Mouse (Mus musculus): ENCODE measurements at regions not wholly inside any gene's neighbourhood (a gene's known extent, or its start where the extent isn't known, plus 50 kb on each side); places are given as distances from the start of the nearest gene placed in this dataset.

DNA sequence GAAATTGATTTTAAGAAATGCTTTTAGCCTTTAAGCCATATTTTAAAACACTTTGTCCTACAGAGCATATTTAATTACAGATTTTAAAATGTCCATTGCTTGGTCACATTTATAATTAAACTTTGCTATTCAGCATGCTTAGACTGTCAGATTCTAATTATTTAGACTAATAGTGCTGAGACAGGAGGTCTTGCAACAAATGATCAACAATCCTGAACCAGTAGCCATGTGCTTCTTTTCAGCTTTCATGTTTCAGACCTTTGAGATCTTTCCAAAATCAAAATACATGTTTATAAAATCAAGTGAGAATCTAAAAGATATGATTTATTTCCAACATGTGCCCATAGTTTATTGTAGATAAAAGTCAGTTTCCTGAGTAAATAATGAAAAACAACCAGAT, 371.0 kb downstream of the Slco4c1 start:
- no peaks in the 10 kb centered on the region for H3K4me1 ChIP-seq (ENCODE audit: insufficient read depth, low read depth, low read length)
- no peak overlapping the region for H3K4me3 ChIP-seq (ENCODE audit: low read depth, low read length)
- H3K36me3 ChIP-seq (ENCODE audit: insufficient read depth, low read length): no peaks in the 10 kb centered on the region
- no peak overlapping the region for H3K4me2 ChIP-seq (replicated peaks; ENCODE audit: low read depth, low read length)
- H3K27ac ChIP-seq (ENCODE audit: low read length): no peak overlapping the region
- DNase-seq (ENCODE audit: low spot score) (no peak), ATAC-seq (no peak)
- H3K9ac ChIP-seq (replicated peaks; ENCODE audit: low read depth): no peak overlapping the region
- TF ChIP-seq EP300 (IDR thresholded peaks at IDR 0.05): no peak
- no peak for TF ChIP-seq CTCF (IDR thresholded peaks at IDR 0.05)
- H3K27me3 ChIP-seq (replicated peaks; ENCODE audit: insufficient read depth, low read length): no peaks in the 10 kb centered on the region
- H3K9me3 ChIP-seq (ENCODE audit: low read length): no peaks in the 10 kb centered on the region

GRCm38 (mm10) chr1:96482816-96483215, 389.2 kb downstream of the Slco4c1 start:
- Histone ChIP-seq H3K9ac (replicated peaks; ENCODE audit: low read depth) (no peak overlapping the region), H3K27me3 (replicated peaks; ENCODE audit: insufficient read depth, low read length) (no peaks in the 10 kb centered on the region), H3K4me2 (replicated peaks; ENCODE audit: low read depth, low read length) (no peak overlapping the region), H3K4me1 (ENCODE audit: insufficient read depth, low read depth, low read length) (no peaks in the 10 kb centered on the region), H3K9me3 (ENCODE audit: low read length) (no peaks in the 10 kb centered on the region), H3K27ac (ENCODE audit: low read length) (no peak overlapping the region), H3K36me3 (ENCODE audit: insufficient read depth, low read length) (no peaks in the 10 kb centered on the region), H3K4me3 (ENCODE audit: low read depth, low read length) (no peak overlapping the region)
- ATAC-seq (no peak), DNase-seq (ENCODE audit: low spot score) (no peak)
- TF ChIP-seq CTCF (IDR thresholded peaks at IDR 0.05) (no peak), EP300 (IDR thresholded peaks at IDR 0.05) (no peak)
- 91% methylated on average over 1 of the region's 1 CpGs for WGBS

GRCm38 (mm10) chr1:96450852-96451251, 421.1 kb downstream of the Slco4c1 start:
- H3K9ac ChIP-seq (replicated peaks; ENCODE audit: low read depth): no peak overlapping the region
- H3K9me3 ChIP-seq (ENCODE audit: low read length): no peaks in the 10 kb centered on the region
- H3K27ac ChIP-seq (ENCODE audit: low read length): no peak overlapping the region
- no peaks in the 10 kb centered on the region for H3K27me3 ChIP-seq (replicated peaks; ENCODE audit: insufficient read depth, low read length)
- H3K36me3 ChIP-seq (ENCODE audit: insufficient read depth, low read length): no peaks in the 10 kb centered on the region
- H3K4me2 ChIP-seq (replicated peaks; ENCODE audit: low read depth, low read length): no peak overlapping the region
- TF ChIP-seq EP300 (IDR thresholded peaks at IDR 0.05): no peak
- TF ChIP-seq CTCF (IDR thresholded peaks at IDR 0.05): no peak
- WGBS: 35% methylated on average over 1 of the region's 1 CpGs
- DNase-seq (ENCODE audit: low spot score): no peak
- H3K4me3 ChIP-seq (ENCODE audit: low read depth, low read length): no peak overlapping the region
- no peaks in the 10 kb centered on the region for H3K4me1 ChIP-seq (ENCODE audit: insufficient read depth, low read depth, low read length)
- no peak for ATAC-seq

DNA sequence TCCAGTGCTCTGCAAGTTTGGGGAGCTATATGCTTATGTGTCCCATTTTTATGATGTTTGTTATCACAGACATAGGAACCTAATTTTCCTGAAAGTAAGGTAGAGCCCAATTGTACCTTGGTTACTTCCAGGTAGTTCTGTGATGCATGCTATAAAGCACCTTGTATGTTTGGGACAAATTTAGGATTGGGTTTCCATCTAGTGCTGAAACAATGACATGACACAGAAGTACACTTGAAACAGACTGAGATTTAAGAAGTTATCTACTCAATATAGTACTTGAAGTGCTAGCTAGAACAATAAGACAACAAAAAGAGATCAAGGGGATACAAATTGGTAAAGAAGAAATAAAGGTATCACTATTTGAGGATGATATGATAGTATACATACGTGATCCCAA, 426.8 kb downstream of the Slco4c1 start:
- Histone ChIP-seq H3K27ac (ENCODE audit: low read length) (no peak overlapping the region), H3K27me3 (replicated peaks; ENCODE audit: insufficient read depth, low read length) (no peaks in the 10 kb centered on the region), H3K4me2 (replicated peaks; ENCODE audit: low read depth, low read length) (no peak overlapping the region), H3K36me3 (ENCODE audit: insufficient read depth, low read length) (no peaks in the 10 kb centered on the region), H3K4me1 (ENCODE audit: insufficient read depth, low read depth, low read length) (no peaks in the 10 kb centered on the region), H3K9ac (replicated peaks; ENCODE audit: low read depth) (no peak overlapping the region), H3K9me3 (ENCODE audit: low read length) (no peaks in the 10 kb centered on the region), H3K4me3 (ENCODE audit: low read depth, low read length) (no peak overlapping the region)
- 90% methylated on average over 1 of the region's 1 CpGs for WGBS
- DNase-seq (ENCODE audit: low spot score) (no peak), ATAC-seq (no peak)
- TF ChIP-seq CTCF (IDR thresholded peaks at IDR 0.05) (no peak), EP300 (IDR thresholded peaks at IDR 0.05) (no peak)

DNA sequence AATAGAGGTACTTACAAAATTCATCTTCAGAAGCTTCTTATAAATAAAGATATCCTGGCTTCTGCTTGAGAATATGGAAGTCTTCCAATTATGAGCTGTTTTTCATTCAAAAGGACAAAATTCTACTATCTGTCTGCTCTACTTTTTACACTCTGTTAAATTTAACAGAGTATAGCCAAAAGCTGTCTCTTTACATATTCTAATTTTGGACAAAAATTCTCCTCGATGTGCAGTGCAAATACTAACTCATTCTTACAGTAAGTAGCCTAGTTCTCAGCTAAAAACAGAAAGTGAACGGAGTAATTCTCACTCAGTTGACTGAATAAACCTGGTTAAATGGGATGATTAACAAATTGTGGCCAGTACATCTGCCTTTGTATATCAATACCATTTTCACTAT, 438.9 kb downstream of the Slco4c1 start:
- no peak for DNase-seq (ENCODE audit: low spot score)
- no peaks in the 10 kb centered on the region for H3K9me3 ChIP-seq (ENCODE audit: low read length)
- no peak overlapping the region for H3K9ac ChIP-seq (replicated peaks; ENCODE audit: low read depth)
- 62% methylated on average over 2 of the region's 2 CpGs for WGBS
- H3K4me1 ChIP-seq (ENCODE audit: insufficient read depth, low read depth, low read length): no peaks in the 10 kb centered on the region
- TF ChIP-seq CTCF (IDR thresholded peaks at IDR 0.05) (no peak), EP300 (IDR thresholded peaks at IDR 0.05) (no peak)
- no peaks in the 10 kb centered on the region for H3K36me3 ChIP-seq (ENCODE audit: insufficient read depth, low read length)
- H3K27ac ChIP-seq (ENCODE audit: low read length): no peak overlapping the region
- H3K4me3 ChIP-seq (ENCODE audit: low read depth, low read length): no peak overlapping the region
- H3K4me2 ChIP-seq (replicated peaks; ENCODE audit: low read depth, low read length): no peak overlapping the region
- no peak for ATAC-seq
- H3K27me3 ChIP-seq (replicated peaks; ENCODE audit: insufficient read depth, low read length): no peaks in the 10 kb centered on the region

DNA sequence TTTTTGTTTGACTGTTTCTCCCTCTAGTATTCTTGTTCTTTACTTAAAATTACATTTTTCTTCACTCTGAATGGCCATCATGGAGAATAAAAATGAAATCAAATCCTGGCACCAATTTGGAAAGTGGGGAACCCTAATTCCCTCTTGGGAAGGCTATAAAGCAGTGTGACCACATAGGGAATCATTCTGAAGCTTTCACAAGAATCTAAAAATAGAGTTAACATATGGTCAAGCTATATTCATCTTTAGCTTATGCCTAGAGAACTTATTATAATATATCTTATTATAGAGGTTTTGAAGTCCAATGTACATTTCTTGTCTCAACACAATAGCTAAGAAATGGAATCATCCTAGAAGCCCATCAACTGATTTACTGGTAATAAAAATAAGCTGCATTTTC, 448.5 kb downstream of the Slco4c1 start:
- Histone ChIP-seq H3K27ac (ENCODE audit: low read length) (no peak overlapping the region), H3K4me1 (ENCODE audit: insufficient read depth, low read depth, low read length) (no peaks in the 10 kb centered on the region)
- TF ChIP-seq CTCF (IDR thresholded peaks at IDR 0.05) (no peak), EP300 (IDR thresholded peaks at IDR 0.05) (no peak)

DNA sequence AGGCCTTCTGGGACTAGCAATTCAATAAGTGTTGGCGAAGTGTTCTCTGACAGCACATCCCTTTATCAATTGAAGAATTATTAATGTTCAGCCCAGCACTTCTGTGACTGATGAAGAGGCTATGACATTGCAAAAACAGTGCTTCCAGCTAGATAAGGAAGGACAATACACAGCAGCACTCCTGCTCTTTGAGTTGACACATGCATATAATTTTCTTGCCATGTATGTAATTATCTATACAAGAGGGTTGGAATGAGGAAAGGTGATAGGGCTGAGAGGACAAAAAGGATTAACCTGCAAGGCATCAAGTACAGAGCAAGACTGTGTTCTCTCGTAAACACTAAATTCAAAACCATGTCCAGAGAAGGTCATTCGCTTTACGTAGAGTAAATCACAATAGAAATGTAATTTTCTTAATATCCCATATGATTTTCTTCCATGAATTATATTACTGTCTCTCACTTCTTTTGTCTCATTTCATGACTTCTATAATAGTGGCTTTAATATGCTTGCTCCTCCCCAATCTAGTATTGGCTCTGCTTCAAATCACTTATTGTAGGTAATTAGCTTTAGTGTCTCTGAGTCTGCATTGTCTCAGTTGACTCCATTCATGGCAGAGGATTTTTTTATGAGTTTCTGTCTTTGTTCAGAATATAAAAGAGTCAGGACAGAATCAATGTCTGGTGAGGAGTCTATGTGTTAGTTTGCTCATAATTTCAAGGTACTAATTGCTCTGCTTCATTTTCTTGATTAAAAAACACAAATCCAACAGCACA, 460.9 kb downstream of the Slco4c1 start:
- ATAC-seq: no peak
- H3K9me3 ChIP-seq (ENCODE audit: low read length): no peaks in the 10 kb centered on the region
- no peaks in the 10 kb centered on the region for H3K27me3 ChIP-seq (replicated peaks; ENCODE audit: insufficient read depth, low read length)
- no peak overlapping the region for H3K27ac ChIP-seq (ENCODE audit: low read length)
- WGBS: 85% methylated on average over 4 of the region's 4 CpGs
- H3K4me1 ChIP-seq (ENCODE audit: insufficient read depth, low read depth, low read length): no peaks in the 10 kb centered on the region
- no peak overlapping the region for H3K9ac ChIP-seq (replicated peaks; ENCODE audit: low read depth)
- no peak for DNase-seq (ENCODE audit: low spot score)
- TF ChIP-seq CTCF (IDR thresholded peaks at IDR 0.05) (no peak), EP300 (IDR thresholded peaks at IDR 0.05) (no peak)
- no peak overlapping the region for H3K4me2 ChIP-seq (replicated peaks; ENCODE audit: low read depth, low read length)
- no peaks in the 10 kb centered on the region for H3K36me3 ChIP-seq (ENCODE audit: insufficient read depth, low read length)
- H3K4me3 ChIP-seq (ENCODE audit: low read depth, low read length): no peak overlapping the region

More for the DNA sequence above, 448.5 kb downstream of the Slco4c1 start:
- no peaks in the 10 kb centered on the region for H3K36me3 ChIP-seq (ENCODE audit: insufficient read depth, low read length)
- DNase-seq (ENCODE audit: low spot score) (no peak), ATAC-seq (no peak)
- H3K9ac ChIP-seq (replicated peaks; ENCODE audit: low read depth): no peak overlapping the region
- no peaks in the 10 kb centered on the region for H3K27me3 ChIP-seq (replicated peaks; ENCODE audit: insufficient read depth, low read length)
- no peak overlapping the region for H3K4me2 ChIP-seq (replicated peaks; ENCODE audit: low read depth, low read length)
- no peaks in the 10 kb centered on the region for H3K9me3 ChIP-seq (ENCODE audit: low read length)
- H3K4me3 ChIP-seq (ENCODE audit: low read depth, low read length): no peak overlapping the region

All from lung, postnatal 0 days (tissue).